In the genomic region with DNA sequence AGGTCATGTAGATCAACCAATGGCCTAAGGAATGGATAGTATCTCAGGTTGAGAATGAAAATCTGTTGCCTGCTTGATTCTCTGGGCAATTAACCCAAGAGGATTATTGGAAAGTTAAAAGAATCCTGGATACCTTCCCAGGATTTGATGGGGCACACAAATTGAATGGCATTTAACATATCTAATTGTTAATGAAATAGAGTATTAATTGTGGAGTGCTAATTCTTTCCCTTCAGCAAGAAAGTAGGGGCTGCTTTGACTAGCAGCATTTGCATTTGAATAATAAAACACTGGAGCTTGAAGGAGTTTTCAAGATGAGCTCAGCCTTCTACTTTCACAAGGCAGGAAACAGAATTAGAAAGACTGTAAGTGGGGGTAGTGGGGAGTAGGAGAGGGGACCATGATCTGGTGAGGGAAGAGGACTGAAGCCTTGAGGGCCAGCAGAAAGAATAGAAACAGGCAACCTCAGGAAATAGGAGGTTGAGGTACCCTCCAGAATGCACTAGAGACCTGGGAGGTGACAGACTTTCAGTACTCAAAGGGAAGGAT, we compare ENCODE assay signal across 29 mouse cellular contexts.
DNase-seq lines count a peak whose midpoint lies in the region; ATAC-seq lines count a peak whose summit lies in the region.
"Had no signal": no experiment of that assay in that cellular context is flagged by ENCODE, and none has a peak within 500 bp of the region (broad histone marks: within the 10 kb centered on the region; RNA-seq: fewer than 3 reads in every experiment).

No protein-coding gene starts in this region.

- H3K4me3 ChIP-seq in forebrain, embryonic 12.5 days (replicated peaks) = no peak overlapping the region
- H3K4me3 ChIP-seq in forebrain, embryonic 15.5 days = no peak overlapping the region
- H3K4me3 ChIP-seq in hindbrain, embryonic 14.5 days (replicated peaks; ENCODE audit: low read length) = no peak overlapping the region
- H3K4me3 ChIP-seq: embryonic facial prominence, embryonic 10.5 days; embryonic facial prominence, embryonic 13.5 days; erythroblast, embryonic 14.5 days; gastrocnemius, adult 2 months; heart, embryonic 12.5 days; heart, embryonic 15.5 days; hindbrain, embryonic 10.5 days; hindbrain, embryonic 13.5 days had no signal

- no peak overlapping the region for H3K4me2 ChIP-seq in forebrain, embryonic 12.5 days
- no peak overlapping the region for H3K4me2 ChIP-seq in forebrain, embryonic 15.5 days (replicated peaks)
- no peak overlapping the region for H3K4me2 ChIP-seq in hindbrain, embryonic 14.5 days (replicated peaks)
- H3K4me2 ChIP-seq: embryonic facial prominence, embryonic 13.5 days; heart, embryonic 12.5 days; heart, embryonic 15.5 days; hindbrain, embryonic 13.5 days had no signal

- no peaks in the 10 kb centered on the region for H3K27me3 ChIP-seq in forebrain, embryonic 12.5 days
- no peaks in the 10 kb centered on the region for H3K27me3 ChIP-seq in forebrain, embryonic 15.5 days
- no peaks in the 10 kb centered on the region for H3K27me3 ChIP-seq in hindbrain, embryonic 14.5 days (ENCODE audit: control insufficient read depth, insufficient read depth, low read length)
- H3K27me3 ChIP-seq: embryonic facial prominence, embryonic 13.5 days; heart, embryonic 12.5 days; heart, embryonic 15.5 days; hindbrain, embryonic 13.5 days had no signal

- H3K9ac ChIP-seq in forebrain, embryonic 12.5 days = no peak overlapping the region
- H3K9ac ChIP-seq in forebrain, embryonic 15.5 days (replicated peaks) = no peak overlapping the region
- H3K9ac ChIP-seq in hindbrain, embryonic 14.5 days = no peak overlapping the region
- H3K9ac ChIP-seq: embryonic facial prominence, embryonic 13.5 days; heart, embryonic 12.5 days; heart, embryonic 15.5 days; hindbrain, embryonic 13.5 days had no signal

- no peak overlapping the region for H3K27ac ChIP-seq in forebrain, embryonic 12.5 days
- H3K27ac ChIP-seq in forebrain, embryonic 15.5 days (replicated peaks) = no peak overlapping the region
- H3K27ac ChIP-seq in hindbrain, embryonic 14.5 days = no peak overlapping the region
- H3K27ac ChIP-seq: embryonic facial prominence, embryonic 10.5 days; embryonic facial prominence, embryonic 13.5 days; gastrocnemius, adult 2 months; heart, embryonic 15.5 days; hindbrain, embryonic 10.5 days; hindbrain, embryonic 13.5 days; hindbrain, postnatal 0 days had no signal

- DNase-seq in R1 (ENCODE audit: low read depth, low spot score) (peak; percentile 5), liver (no peak)
- no peak for DNase-seq in urinary bladder, postnatal 36 days (ENCODE audit: low spot score in 2 of 2)
- no peak for DNase-seq in hindbrain, embryonic 14.5 days (ENCODE audit: low spot score)
- DNase-seq: adrenal gland, postnatal 10 days; cerebellum, adult 11-12 months; cerebellum, adult 8-10 months; cerebellum, postnatal 10 days; cerebellum, postnatal 36 days; embryo, embryonic 11 days; gastrocnemius, adult 2 months; gastrocnemius, postnatal 14 days; heart, adult 11 months; heart, postnatal 10 days; heart, postnatal 36 days; kidney, adult 2 months had no signal

- H3K9me3 ChIP-seq in forebrain, embryonic 12.5 days = no peaks in the 10 kb centered on the region
- H3K9me3 ChIP-seq in forebrain, embryonic 15.5 days = no peaks in the 10 kb centered on the region
- no peaks in the 10 kb centered on the region for H3K9me3 ChIP-seq in hindbrain, embryonic 14.5 days (ENCODE audit: control insufficient read depth, low read length)
- H3K9me3 ChIP-seq: embryonic facial prominence, embryonic 10.5 days; embryonic facial prominence, embryonic 13.5 days; heart, embryonic 12.5 days; heart, embryonic 15.5 days; hindbrain, embryonic 10.5 days; hindbrain, embryonic 13.5 days had no signal

- no peaks in the 10 kb centered on the region for H3K4me1 ChIP-seq in forebrain, embryonic 12.5 days
- 0 out of 2 replicates have a peak, but pooled peaks cover 4% of the 10 kb centered on the region for H3K4me1 ChIP-seq in forebrain, embryonic 15.5 days
- H3K4me1 ChIP-seq in hindbrain, embryonic 14.5 days (replicated peaks; ENCODE audit: control insufficient read depth, insufficient read depth, low read length) = no peaks in the 10 kb centered on the region
- H3K4me1 ChIP-seq: embryonic facial prominence, embryonic 10.5 days; embryonic facial prominence, embryonic 13.5 days; heart, embryonic 12.5 days; heart, embryonic 15.5 days; hindbrain, embryonic 10.5 days; hindbrain, embryonic 13.5 days had no signal

- peak; percentile 64; the same call in 1 of the 2 replicates for ATAC-seq in forebrain, embryonic 12.5 days (ENCODE audit: low FRiP score)
- ATAC-seq in forebrain, embryonic 15.5 days (replicated peaks) = peak; percentile 70
- no peak for ATAC-seq in hindbrain, embryonic 14.5 days (ENCODE audit: low FRiP score)
- ATAC-seq: CD4-positive, CD25-positive, alpha-beta regulatory T cell, adult 4 months; hindbrain, postnatal 0 days; inflammation-experienced regulatory T-cells, adult 6 months; intestine, embryonic 16.5 days had no signal

- no peaks in the 10 kb centered on the region for H3K36me3 ChIP-seq in forebrain, embryonic 12.5 days (replicated peaks)
- H3K36me3 ChIP-seq in forebrain, embryonic 15.5 days = no peaks in the 10 kb centered on the region
- no peaks in the 10 kb centered on the region for H3K36me3 ChIP-seq in hindbrain, embryonic 14.5 days (replicated peaks; ENCODE audit: control insufficient read depth, insufficient read depth)
- H3K36me3 ChIP-seq: embryonic facial prominence, embryonic 10.5 days; embryonic facial prominence, embryonic 13.5 days; heart, embryonic 12.5 days; heart, embryonic 15.5 days; hindbrain, embryonic 10.5 days; hindbrain, embryonic 13.5 days had no signal
